Mouse (Mus musculus): Measurements from ENCODE around the gene Dph2. TPM values are rescaled to one million over a fixed set of nuclear protein-coding genes. Genes with fewer than 3 reads are reported as not detected.
A peak's percentile ranks its signal among the peaks of the same experiment; 100 is the strongest.

Dph2 gene
- polyA plus RNA-seq, 1 experiment, result 8.2 TPM

DNA sequence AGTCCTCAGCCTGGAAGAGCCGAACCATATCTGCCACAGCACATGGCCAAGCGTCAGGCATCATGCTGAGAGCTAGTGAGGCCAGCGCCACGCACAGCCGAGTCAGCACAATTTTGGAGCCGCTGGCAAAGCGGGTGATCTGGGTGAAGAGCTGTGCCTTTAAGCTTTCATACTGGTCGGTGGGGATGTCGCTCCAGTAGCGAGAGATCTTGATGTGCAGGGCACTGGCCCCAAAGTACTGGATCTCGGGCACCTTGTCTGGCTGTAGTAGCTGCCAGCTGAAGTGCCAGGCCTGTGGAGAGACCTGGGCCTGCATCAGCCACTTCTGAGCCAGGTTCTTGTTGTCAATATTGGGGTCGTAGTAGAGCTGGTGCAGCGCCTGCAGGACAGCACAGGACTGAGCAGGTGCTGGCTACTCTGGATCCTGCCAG lies 20.3 kb upstream of the Dph2 start:
- no peak overlapping the region for H3K27ac ChIP-seq (ENCODE audit: control insufficient read depth, insufficient read depth, low read depth, low read length)
- peaks cover 11% of the 10 kb centered on the region for H3K4me1 ChIP-seq (ENCODE audit: control insufficient read depth, insufficient read depth, low read length)
- H3K27me3 ChIP-seq (ENCODE audit: control insufficient read depth, insufficient read depth, low read length), result no peaks in the 10 kb centered on the region
- TF ChIP-seq POLR2A (IDR thresholded peaks at IDR 0.05; ENCODE audit: control insufficient read depth, low read depth, low read length) (no peak), CTCF (IDR thresholded peaks at IDR 0.05; ENCODE audit: control insufficient read depth, insufficient read depth, insufficient replicate concordance, low read depth, low read length) (no peak)
- no peaks in the 10 kb centered on the region; the same call in 1 of the 2 replicates for H3K36me3 ChIP-seq (ENCODE audit: control insufficient read depth, insufficient read depth, low read length)
- H3K4me3 ChIP-seq (ENCODE audit: control insufficient read depth, low read depth, low read length), result no peak overlapping the region

DNA sequence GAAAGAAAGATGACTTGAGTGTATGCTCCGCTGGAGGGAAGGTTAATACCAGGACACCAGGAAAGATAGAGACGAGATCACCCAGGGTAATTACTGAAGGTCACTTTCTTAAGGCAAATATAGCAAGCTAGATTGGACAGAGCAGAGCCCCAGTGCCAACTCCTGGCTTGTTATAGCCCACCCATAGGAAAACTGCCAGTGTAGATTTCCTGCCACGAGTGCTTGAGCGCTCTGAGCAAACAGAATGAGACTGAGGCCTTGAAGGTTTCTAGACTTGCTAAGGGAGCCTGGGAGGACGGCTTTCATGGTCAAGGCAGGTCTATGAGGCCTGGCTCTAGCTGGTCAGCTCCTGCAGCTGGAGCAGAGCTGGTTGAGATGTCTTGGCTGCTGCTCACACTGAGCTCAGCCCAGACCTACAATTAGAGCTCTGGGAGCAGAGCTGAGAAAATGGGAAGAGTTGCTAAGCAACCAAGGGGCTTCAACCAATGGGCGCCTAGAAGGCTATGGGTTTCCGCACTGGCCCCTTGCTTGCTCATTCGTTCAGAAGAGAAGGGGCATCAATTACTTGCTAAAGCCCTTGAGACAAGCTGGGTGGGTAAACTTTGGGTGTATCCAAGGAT lies 17.1 kb upstream of the Dph2 start:
- Histone ChIP-seq H3K4me1 (ENCODE audit: control insufficient read depth, insufficient read depth, low read length) (peaks cover 2% of the 10 kb centered on the region; the same call in 1 of the 2 replicates), H3K36me3 (ENCODE audit: control insufficient read depth, insufficient read depth, low read length) (peaks cover 3% of the 10 kb centered on the region; the same call in 1 of the 2 replicates)

DNA sequence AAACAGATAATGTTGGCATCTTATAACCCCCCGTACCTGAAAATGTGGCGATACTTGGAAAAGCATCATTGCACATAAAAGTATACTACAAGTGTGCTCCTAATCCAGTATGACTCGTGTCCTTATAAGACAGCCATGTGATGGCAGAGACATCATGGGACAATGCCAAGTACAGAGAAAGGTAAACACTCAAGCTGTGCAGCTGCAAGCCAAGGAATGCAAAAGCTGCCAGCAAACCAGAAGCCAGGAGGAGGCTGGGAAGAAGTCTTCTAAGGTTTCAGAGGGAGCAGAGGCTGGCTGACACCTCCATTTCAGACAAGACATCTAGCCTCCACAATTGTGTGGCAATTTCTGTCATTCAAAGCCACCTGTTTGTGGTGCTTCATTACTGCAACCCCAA lies 14.4 kb upstream of the Dph2 start:
- Histone ChIP-seq H3K27me3 (ENCODE audit: control insufficient read depth, insufficient read depth, low read length) (no peaks in the 10 kb centered on the region), H3K4me3 (ENCODE audit: control insufficient read depth, low read depth, low read length) (peak overlapping the region; percentile 16; the same call in 1 of the 2 replicates), H3K27ac (ENCODE audit: control insufficient read depth, insufficient read depth, low read depth, low read length) (no peak overlapping the region), H3K36me3 (ENCODE audit: control insufficient read depth, insufficient read depth, low read length) (peaks cover 3% of the 10 kb centered on the region; the same call in 1 of the 2 replicates), H3K4me1 (ENCODE audit: control insufficient read depth, insufficient read depth, low read length) (peaks cover 2% of the 10 kb centered on the region; the same call in 1 of the 2 replicates)
- TF ChIP-seq POLR2A (IDR thresholded peaks at IDR 0.05; ENCODE audit: control insufficient read depth, low read depth, low read length) (no peak), CTCF (IDR thresholded peaks at IDR 0.05; ENCODE audit: control insufficient read depth, insufficient read depth, insufficient replicate concordance, low read depth, low read length) (no peak)

More for the DNA sequence above, 17.1 kb upstream of the Dph2 start:
- no peak overlapping the region for H3K27ac ChIP-seq (ENCODE audit: control insufficient read depth, insufficient read depth, low read depth, low read length)
- H3K27me3 ChIP-seq (ENCODE audit: control insufficient read depth, insufficient read depth, low read length), result no peaks in the 10 kb centered on the region
- no peak overlapping the region for H3K4me3 ChIP-seq (ENCODE audit: control insufficient read depth, low read depth, low read length)
- TF ChIP-seq POLR2A (IDR thresholded peaks at IDR 0.05; ENCODE audit: control insufficient read depth, low read depth, low read length) (no peak), CTCF (IDR thresholded peaks at IDR 0.05; ENCODE audit: control insufficient read depth, insufficient read depth, insufficient replicate concordance, low read depth, low read length) (no peak)

DNA sequence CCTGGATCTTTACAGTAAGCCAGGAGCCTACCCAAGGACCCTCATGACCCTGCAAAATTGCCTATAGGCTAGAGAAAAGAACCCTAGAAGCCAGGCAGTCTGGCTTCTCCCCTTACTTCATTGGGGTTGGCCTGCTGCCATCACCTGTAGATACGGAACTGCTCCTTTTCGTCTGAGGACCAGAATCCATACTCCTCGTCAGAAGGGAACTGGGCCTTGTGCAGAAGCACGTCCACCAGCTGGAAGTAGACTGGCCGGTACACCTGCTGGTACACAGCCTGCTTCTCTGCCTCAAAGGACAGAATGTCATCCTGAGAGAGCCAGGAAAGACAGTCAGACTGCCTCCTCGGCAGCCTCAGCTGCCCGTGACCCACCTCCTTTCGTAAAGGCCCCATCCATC lies 12.9 kb upstream of the Dph2 start:
- H3K27me3 ChIP-seq (ENCODE audit: control insufficient read depth, insufficient read depth, low read length), result no peaks in the 10 kb centered on the region
- H3K4me1 ChIP-seq (ENCODE audit: control insufficient read depth, insufficient read depth, low read length), result peaks cover 2% of the 10 kb centered on the region; the same call in 1 of the 2 replicates
- H3K4me3 ChIP-seq (ENCODE audit: control insufficient read depth, low read depth, low read length), result peak overlapping the region; percentile 53
- H3K27ac ChIP-seq (ENCODE audit: control insufficient read depth, insufficient read depth, low read depth, low read length), result no peak overlapping the region; the same call in 1 of the 2 replicates
- H3K36me3 ChIP-seq (ENCODE audit: control insufficient read depth, insufficient read depth, low read length), result peaks cover 4% of the 10 kb centered on the region; the same call in 1 of the 2 replicates
- TF ChIP-seq POLR2A (IDR thresholded peaks at IDR 0.05; ENCODE audit: control insufficient read depth, low read depth, low read length), result no peak
- TF ChIP-seq CTCF (IDR thresholded peaks at IDR 0.05; ENCODE audit: control insufficient read depth, insufficient read depth, insufficient replicate concordance, low read depth, low read length), result no peak

DNA sequence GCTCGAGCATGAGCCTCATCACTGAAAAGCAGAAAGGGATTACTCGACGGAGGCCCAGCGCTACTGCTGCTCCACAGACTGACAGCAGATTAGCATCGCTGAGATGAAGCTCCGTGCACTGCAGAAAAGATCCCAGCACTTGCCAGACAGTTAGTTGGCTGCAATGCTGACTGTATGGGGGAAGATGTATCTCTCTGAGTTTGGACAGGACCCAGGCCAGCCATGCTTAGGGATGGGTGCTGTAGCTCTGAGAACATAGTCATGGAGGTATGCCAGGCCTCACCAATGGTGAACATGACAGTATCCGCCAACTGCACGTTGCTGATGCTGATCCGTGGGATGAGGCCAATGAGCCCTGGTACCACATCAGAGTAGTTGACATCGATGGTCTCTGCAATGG lies 12.3 kb upstream of the Dph2 start:
- no peak overlapping the region; the same call in 1 of the 2 replicates for H3K27ac ChIP-seq (ENCODE audit: control insufficient read depth, insufficient read depth, low read depth, low read length)
- peak overlapping the region; percentile 53 for H3K4me3 ChIP-seq (ENCODE audit: control insufficient read depth, low read depth, low read length)
- no peak for TF ChIP-seq POLR2A (IDR thresholded peaks at IDR 0.05; ENCODE audit: control insufficient read depth, low read depth, low read length)
- no peak for TF ChIP-seq CTCF (IDR thresholded peaks at IDR 0.05; ENCODE audit: control insufficient read depth, insufficient read depth, insufficient replicate concordance, low read depth, low read length)
- peaks cover 4% of the 10 kb centered on the region; the same call in 1 of the 2 replicates for H3K36me3 ChIP-seq (ENCODE audit: control insufficient read depth, insufficient read depth, low read length)
- peaks cover 2% of the 10 kb centered on the region; the same call in 1 of the 2 replicates for H3K4me1 ChIP-seq (ENCODE audit: control insufficient read depth, insufficient read depth, low read length)
- H3K27me3 ChIP-seq (ENCODE audit: control insufficient read depth, insufficient read depth, low read length), result no peaks in the 10 kb centered on the region

DNA sequence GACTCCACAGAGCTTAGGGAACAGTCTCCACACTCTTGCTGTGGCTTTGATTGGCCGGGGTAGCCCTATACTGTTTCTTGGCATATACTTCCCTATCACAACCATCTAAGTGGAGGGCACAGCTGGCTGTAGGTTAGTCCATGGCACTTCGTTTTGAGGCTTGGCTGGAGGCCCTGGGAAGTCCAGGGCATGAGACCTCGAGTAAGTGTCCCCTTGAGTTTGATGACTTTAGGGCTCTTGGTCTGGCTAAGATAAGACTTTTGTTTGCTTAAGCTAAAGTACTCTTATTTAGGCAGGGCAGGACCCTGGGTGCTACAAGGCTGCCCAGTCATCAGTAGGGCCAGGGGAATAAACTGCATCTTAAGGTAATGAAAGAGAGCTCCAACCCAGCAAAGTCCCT lies 6.3 kb upstream of the Dph2 start:
- H3K4me1 ChIP-seq (ENCODE audit: control insufficient read depth, insufficient read depth, low read length), result no peaks in the 10 kb centered on the region
- peaks cover 3% of the 10 kb centered on the region; the same call in 1 of the 2 replicates for H3K36me3 ChIP-seq (ENCODE audit: control insufficient read depth, insufficient read depth, low read length)
- TF ChIP-seq POLR2A (IDR thresholded peaks at IDR 0.05; ENCODE audit: control insufficient read depth, low read depth, low read length) (no peak), CTCF (IDR thresholded peaks at IDR 0.05; ENCODE audit: control insufficient read depth, insufficient read depth, insufficient replicate concordance, low read depth, low read length) (no peak)
- no peak overlapping the region for H3K4me3 ChIP-seq (ENCODE audit: control insufficient read depth, low read depth, low read length)
- H3K27ac ChIP-seq (ENCODE audit: control insufficient read depth, insufficient read depth, low read depth, low read length), result no peak overlapping the region
- H3K27me3 ChIP-seq (ENCODE audit: control insufficient read depth, insufficient read depth, low read length), result no peaks in the 10 kb centered on the region

DNA sequence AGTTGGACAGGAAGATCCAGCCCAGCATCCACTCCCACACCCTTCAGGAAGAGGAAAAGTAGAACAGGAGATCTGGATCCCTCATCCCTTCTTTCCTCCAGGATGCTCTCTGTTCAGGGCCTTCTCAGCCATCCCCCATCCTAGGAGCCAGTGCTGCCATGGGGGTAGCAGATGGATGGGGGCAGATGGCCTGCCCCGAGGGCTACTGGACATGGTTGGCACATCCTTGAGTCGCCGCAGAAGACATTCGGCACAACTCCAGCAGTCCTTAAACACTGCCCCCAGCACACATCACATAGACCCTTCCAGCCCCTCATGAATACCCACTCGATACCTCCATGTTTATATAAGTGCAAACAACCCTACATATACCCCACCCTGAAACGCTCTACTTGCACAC lies 4.2 kb upstream of the Dph2 start:
- Histone ChIP-seq H3K4me1 (ENCODE audit: control insufficient read depth, insufficient read depth, low read length) (peaks cover 6% of the 10 kb centered on the region), H3K36me3 (ENCODE audit: control insufficient read depth, insufficient read depth, low read length) (peaks cover 3% of the 10 kb centered on the region; the same call in 1 of the 2 replicates), H3K27me3 (ENCODE audit: control insufficient read depth, insufficient read depth, low read length) (no peaks in the 10 kb centered on the region), H3K27ac (ENCODE audit: control insufficient read depth, insufficient read depth, low read depth, low read length) (no peak overlapping the region), H3K4me3 (ENCODE audit: control insufficient read depth, low read depth, low read length) (no peak overlapping the region)
- TF ChIP-seq CTCF (IDR thresholded peaks at IDR 0.05; ENCODE audit: control insufficient read depth, insufficient read depth, insufficient replicate concordance, low read depth, low read length) (no peak), POLR2A (IDR thresholded peaks at IDR 0.05; ENCODE audit: control insufficient read depth, low read depth, low read length) (no peak)
